Mouse (Mus musculus) forebrain, embryonic 16.5 days (tissue): Measurements from ENCODE around the gene Rasa1. TPM values are rescaled to one million over a fixed set of nuclear protein-coding genes. Genes with fewer than 3 reads are reported as not detected.

Experiments
- ATAC-seq: fragments of 200-750 bp; cut with Nextera tagmentation; 2 replicates; pipeline ENCODE4 v1.8.0; 2017; ENCODE audit warnings: mild to moderate bottlenecking, moderate library complexity
- H3K27ac ChIP-seq: fragments of 300-500 bp; sonication (generic); 2 replicates; pipeline ENCODE4 v1.5.1; 2014; ENCODE audit warnings: low read length, control low read depth
- H3K27me3 ChIP-seq: fragments of 300-500 bp; sonication (generic); replicated peaks from 2 replicates; pipeline ENCODE4 v1.6.1; 2014; ENCODE audit warnings: low read length; ENCODE audit not compliant: control insufficient read depth, insufficient read depth
- H3K36me3 ChIP-seq: fragments of 300-500 bp; sonication (generic); 2 replicates; pipeline ENCODE4 v1.6.1; 2014; ENCODE audit not compliant: control insufficient read depth, insufficient read depth
- H3K4me1 ChIP-seq: fragments of 300-500 bp; sonication (generic); replicated peaks from 2 replicates; pipeline ENCODE4 v1.6.1; 2014; ENCODE audit warnings: low read length; ENCODE audit not compliant: control insufficient read depth, insufficient read depth
- H3K4me2 ChIP-seq: fragments of 300-500 bp; sonication (generic); 2 replicates; pipeline ENCODE4 v1.6.1; 2014; ENCODE audit warnings: mild to moderate bottlenecking, low read length, control low read depth
- H3K4me3 ChIP-seq: fragments of 300-500 bp; sonication (generic); replicated peaks from 2 replicates; pipeline ENCODE4 v1.5.1; 2014; ENCODE audit warnings: mild to moderate bottlenecking, low read length, control low read depth
- H3K9ac ChIP-seq: fragments of 300-500 bp; sonication (generic); replicated peaks from 2 replicates; pipeline ENCODE4 v1.6.1; 2014; ENCODE audit warnings: low read depth, low read length, control low read depth
- H3K9me3 ChIP-seq: fragments of 300-500 bp; sonication (generic); 2 replicates; pipeline ENCODE4 v1.6.1; 2016; ENCODE audit warnings: low read length; ENCODE audit not compliant: control insufficient read depth
- WGBS: fragments of 180-500 bp; shearing (Covaris S2); extraction: QIAGEN DNeasy Blood & Tissue Kit; methylation state at CpG from one replicate; pipeline ENCODE4 v1.1.7; 2014; 5-methylcytosine and 5-hydroxymethylcytosine counted together
- polyA plus RNA-seq: library from polyadenylated mRNA; unstranded; fragments of >200 nt; fragmentation: Nextera tagmentation; extraction: Ambion mirVana; gene quantifications from 2 replicates; pipeline ENCODE4 v1.2.1, GENCODE M21; 2015

Gene Rasa1
- polyA plus RNA-seq, 1 experiment from 2014 or later, result 68.1 TPM

GRCm38 (mm10) chr13:85188903-85189643, 99.9 kb downstream of the Rasa1 start, which contains the start of gene Ccnh:
Gene Ccnh, plus strand, starts transcription at chr13:85189408.
- Histone ChIP-seq H3K4me2 (peak within 1 kb of the TSS; percentile 85), H3K27me3 (no peaks in the 10 kb centered on the region), H3K36me3 (peaks cover 10% of the 10 kb centered on the region; the same call in 1 of the 2 replicates), H3K4me3 (peak within 1 kb of the TSS; percentile 99), H3K9ac (peak within 1 kb of the TSS; percentile 97), H3K27ac (peak within 1 kb of the TSS; percentile 84), H3K4me1 (peaks cover 10% of the 10 kb centered on the region), H3K9me3 (no peaks in the 10 kb centered on the region)
- peak; percentile 97 for ATAC-seq
- WGBS, result 2% methylated on average over 44 of the region's 44 CpGs

Other genes starting within 250 kb of the Rasa1 start
- gene Ccnh, start 99.7 kb downstream of the Rasa1 start, polyA plus RNA-seq, result 118 and 119 TPM in 2 replicates